Mouse (Mus musculus): ENCODE measurements around the gene Ndfip2.
A peak's percentile ranks its signal among the peaks of the same experiment; 100 is the strongest.

Gene Ndfip2

DNA sequence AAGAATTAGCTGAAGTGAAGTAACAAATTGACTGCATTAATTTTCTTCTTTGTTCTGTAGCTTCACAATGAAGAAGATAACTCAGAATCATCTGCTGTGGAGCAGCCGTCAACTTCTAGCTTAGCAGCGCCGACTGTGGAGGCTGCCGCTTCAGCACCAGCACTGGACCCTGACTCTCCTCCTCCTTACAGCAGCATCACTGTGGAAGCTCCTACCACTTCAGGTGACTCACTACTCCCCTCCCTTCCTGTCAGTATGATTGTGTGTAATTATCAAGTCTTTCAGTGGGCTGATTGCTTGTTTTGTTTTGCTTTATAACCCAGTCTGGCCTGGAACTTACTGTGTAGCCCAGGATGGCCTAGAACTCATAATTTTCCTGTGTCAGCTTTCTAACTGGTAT, 29.2 kb downstream of the Ndfip2 start:
- no peak for DNase-seq

GRCm38 (mm10) chr14:105287972-105288371, 29.6 kb downstream of the Ndfip2 start:
- no peak for DNase-seq

- DNase-seq: no peak
Observed at GRCm38 (mm10) chr14:105288529-105288928, 30.2 kb downstream of the Ndfip2 start.

DNA sequence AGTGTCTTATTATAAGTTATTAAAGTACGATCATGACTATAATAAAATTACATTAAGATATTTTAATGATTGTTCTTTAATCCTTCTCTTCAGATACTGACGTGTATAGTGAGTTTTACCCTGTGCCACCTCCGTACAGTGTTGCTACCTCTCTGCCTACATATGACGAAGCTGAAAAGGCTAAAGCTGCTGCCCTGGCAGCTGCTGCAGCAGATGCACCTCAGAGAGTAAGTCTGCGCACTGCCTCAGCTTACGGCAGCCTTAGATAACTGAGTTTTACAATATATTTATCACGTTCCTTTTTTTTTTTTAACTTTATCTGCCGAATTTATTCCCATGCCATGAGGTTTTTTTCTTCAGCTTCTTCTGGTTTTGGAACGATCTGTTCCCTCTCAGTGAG, 33.8 kb downstream of the Ndfip2 start:
- no peak for DNase-seq

GRCm38 (mm10) chr14:105293777-105294176, 35.4 kb downstream of the Ndfip2 start:
- DNase-seq: no peak

- no peak for DNase-seq
Observed at GRCm38 (mm10) chr14:105295820-105296582, 37.6 kb downstream of the Ndfip2 start.

DNA sequence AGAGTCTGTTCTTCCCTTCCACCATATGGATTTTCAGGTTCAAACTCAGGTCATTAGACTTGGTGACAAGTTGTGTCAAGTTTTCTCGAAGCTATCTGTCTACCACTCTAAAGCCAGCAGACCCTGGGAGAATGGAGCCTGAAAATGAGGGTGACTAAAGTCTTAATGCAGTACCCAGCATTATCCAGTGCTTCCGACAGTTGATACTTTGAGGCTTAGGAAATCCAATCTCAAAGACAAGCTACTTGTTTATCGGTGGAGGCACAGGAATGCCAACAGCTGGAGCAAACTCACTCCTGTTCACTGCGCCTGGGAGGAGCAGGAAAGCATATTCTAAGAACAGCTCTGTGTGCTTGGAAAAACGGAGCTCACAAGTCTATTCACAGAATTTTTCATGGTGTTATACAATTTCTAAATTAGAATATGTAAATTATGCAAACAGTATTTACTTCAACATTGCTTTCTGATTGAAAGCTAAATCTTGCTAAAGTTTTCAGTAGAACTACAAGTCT, 41.4 kb downstream of the Ndfip2 start:
- DNase-seq: no peak

GRCm38 (mm10) chr14:105300551-105300950, 42.2 kb downstream of the Ndfip2 start:
- no peak for DNase-seq

- no peak for DNase-seq
Observed at GRCm38 (mm10) chr14:105302708-105303107, 44.3 kb downstream of the Ndfip2 start.

GRCm38 (mm10) chr14:105307716-105308115, 49.3 kb downstream of the Ndfip2 start:
- no peak for DNase-seq

GRCm38 (mm10) chr14:105312366-105312765, 54.0 kb downstream of the Ndfip2 start:
- no peak for DNase-seq

GRCm38 (mm10) chr14:105312944-105313343, 54.6 kb downstream of the Ndfip2 start:
- DNase-seq: no peak

- DNase-seq: no peak
Observed at GRCm38 (mm10) chr14:105313877-105314276, 55.5 kb downstream of the Ndfip2 start.

DNA sequence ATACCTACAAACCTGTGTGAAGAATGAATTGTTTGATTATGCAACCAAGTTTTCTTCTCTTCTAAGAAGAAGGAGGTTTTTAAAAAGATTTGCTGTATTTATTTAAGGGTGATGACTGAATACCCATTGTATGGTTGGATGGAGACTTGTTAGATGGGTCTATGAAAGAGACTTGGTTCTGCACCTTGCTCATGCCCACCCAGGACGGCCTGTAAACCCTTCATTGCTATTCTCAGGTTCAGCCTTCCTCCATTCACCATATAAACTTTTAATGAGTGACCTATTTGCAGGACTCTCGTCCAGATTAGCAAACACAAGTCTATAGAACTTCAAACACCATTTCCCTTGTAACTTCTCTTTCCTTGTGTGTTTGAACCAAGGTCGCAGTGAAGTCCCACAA, 63.3 kb downstream of the Ndfip2 start:
- no peak for DNase-seq

DNA sequence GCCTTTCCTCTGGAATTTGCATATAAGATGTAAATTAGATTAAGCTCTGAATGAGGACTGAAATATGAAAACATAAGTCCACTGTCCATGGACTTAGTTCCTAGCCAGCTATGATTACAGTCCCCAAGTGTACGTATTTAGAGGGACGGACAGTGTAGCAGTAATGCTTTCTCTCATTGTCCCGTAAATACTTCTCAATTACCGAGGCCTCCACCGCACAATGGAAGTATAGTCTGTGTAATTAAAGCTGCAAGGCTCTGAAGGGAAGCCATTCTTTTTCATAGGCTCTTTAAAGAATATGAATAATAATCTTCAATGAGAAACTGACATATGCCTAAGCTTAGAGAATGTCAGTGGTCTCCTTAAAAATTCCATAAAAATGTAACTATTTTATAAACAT, 64.5 kb downstream of the Ndfip2 start:
- DNase-seq: no peak

GRCm38 (mm10) chr14:105323448-105323847, 65.1 kb downstream of the Ndfip2 start:
- DNase-seq: no peak

- DNase-seq: peak; percentile 6 to 7
Observed at GRCm38 (mm10) chr14:105328397-105329302, 70.3 kb downstream of the Ndfip2 start.

DNA sequence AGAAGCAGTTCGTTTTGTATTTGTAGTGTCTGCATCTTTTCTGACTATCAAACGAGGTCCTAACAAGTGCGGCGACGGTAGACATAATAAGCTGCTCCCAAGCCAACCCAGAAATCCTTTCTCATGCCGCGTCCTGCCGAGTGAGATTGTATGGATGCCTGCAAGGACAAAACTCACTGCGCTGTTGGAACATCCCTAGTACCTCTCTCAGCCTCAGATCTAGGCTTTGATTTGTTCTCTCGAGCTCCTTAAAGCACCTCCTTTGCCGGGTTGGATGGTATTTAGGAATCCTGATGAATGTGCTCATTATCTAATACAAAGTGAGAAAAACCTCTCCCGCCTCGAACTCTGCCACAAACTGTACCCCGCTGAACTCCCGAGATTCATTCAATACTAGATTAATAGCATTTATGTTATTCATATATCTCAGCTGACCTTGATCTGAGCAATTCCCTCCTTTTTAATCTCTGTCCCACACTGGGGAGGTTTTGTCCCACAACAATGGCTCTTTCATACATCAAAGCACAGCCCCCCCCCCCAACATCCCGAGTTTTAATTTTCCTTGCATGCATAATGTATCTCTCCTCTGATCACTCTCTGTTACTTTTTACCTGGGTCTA, 75.2 kb downstream of the Ndfip2 start:
- no peak for DNase-seq

DNA sequence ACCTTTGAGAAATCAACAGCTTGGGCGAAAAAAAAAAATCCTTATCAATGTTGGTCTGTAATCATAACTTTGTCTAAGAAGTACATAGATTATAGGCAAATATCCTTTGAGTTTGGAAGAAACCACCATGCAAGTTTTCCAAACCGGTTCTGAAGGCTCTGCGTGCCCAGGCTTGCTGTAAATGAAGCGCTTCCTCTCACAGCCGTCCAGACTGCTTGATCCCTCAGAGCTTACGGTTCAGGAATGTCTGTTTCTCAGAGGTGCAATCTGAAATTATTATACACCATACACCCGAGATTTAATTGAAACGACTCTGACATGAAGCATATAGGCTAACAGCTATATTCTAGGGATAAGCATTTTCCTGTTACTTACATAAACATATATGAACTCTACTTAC, 83.4 kb downstream of the Ndfip2 start:
- DNase-seq: no peak

- no peak for DNase-seq
Observed at GRCm38 (mm10) chr14:105354121-105354520, 95.7 kb downstream of the Ndfip2 start.

Measured in thymus, adult 18-20 months (tissue).